Mouse (Mus musculus): ENCODE results near the gene Serf2. TPM values are rescaled to one million over a fixed set of nuclear protein-coding genes. Genes with fewer than 3 reads are reported as not detected.

Gene Serf2
- total RNA-seq (2021): 100 to 1,000 TPM; 188 to 195 TPM

DNA sequence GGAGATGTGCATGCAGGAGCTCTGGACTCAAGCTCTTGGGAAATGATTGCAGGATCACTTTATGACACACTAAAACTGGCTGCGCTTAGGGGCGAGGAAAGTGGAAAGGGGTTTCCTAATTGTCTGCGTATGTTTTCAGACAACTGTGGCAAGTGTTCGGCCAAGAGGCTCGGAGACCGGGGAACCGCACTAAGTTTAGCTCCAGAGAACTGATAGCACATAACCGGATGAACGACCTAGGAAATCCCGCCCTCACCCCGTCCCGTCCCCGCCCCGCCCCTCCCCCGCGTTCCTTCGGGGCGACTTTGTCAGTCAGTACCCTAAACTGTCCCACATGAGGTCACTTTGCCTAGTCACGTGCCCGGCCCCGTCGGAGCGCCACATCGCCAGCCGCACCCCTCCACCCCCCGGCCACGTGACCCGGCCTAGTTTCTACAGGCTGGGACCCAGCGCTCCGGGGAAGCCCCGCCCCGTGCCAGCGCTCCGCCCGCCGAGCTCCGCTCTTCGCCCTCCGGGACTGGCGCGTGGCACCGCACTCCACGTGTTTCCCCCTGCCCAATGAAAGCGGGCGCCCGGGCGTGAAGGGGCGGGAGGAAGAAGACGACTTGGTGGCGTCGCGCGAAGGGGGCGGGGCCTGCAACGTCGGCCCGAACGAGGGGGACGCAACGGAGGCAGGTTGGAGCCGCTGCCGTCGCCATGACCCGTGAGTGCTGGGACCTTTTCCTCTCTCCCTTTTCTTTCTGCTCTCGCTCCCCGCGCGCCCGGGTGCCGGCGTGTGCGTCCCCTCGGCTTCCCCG is at the start of gene Serf2:
Gene Serf2, plus strand, starts transcription at position 457 of the 797 bp plus-strand sequence.
- intact Hi-C loops (cut with DNase I): loop anchor here (1.0 kb wide), 1 partner anchor 25 kb away; the partner anchor contains the start of gene Mfap1b
- peak; percentile 98 to 99 for DNase-seq (ENCODE audit: low spot score in 2 of 2)

DNA sequence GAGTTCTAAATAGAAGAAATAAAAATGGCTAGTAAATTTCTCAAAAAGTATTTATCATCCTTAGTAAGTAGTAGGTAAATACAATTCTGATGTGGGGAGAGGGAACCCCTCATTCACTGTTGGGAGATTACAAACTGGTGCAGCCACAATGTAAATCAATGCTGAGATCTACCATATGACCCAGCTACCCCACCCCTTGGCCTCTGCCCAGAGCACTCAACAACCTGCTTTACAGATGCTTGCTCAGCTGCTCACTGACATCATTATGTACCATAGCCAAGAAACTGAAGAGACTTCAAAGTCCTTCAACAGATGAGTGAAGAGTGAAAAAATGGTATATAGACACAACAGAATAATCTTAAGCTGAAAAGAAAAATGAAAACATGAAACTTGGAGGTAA is 45.7 kb upstream of the Serf2 start:
- no peak for DNase-seq (ENCODE audit: low spot score in 2 of 2)
- intact Hi-C loops (cut with DNase I): no loop called here

DNA sequence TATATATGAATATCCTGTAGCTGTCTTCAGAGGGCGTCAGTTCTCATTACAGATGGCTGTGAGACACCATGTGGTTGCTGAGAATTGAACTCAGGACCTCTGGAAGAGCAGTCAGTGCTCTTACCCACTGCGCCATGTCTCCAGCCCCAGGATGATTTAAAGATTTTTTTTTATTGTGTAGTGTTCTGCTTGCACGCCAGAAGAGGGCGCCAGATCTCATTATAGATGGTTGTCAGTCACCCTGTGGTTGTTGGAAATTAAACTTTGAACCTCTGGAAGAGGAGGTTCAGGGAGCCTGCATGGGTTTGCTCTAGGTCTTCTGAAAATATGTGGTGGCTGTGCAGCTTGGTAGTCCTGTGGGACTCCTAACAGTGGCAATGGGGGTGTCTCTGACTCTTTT is 40.8 kb upstream of the Serf2 start:
- DNase-seq (ENCODE audit: low spot score in 2 of 2): peak in 1 of 2 experiments; percentile 7
- intact Hi-C loops (cut with DNase I): no loop called here

DNA sequence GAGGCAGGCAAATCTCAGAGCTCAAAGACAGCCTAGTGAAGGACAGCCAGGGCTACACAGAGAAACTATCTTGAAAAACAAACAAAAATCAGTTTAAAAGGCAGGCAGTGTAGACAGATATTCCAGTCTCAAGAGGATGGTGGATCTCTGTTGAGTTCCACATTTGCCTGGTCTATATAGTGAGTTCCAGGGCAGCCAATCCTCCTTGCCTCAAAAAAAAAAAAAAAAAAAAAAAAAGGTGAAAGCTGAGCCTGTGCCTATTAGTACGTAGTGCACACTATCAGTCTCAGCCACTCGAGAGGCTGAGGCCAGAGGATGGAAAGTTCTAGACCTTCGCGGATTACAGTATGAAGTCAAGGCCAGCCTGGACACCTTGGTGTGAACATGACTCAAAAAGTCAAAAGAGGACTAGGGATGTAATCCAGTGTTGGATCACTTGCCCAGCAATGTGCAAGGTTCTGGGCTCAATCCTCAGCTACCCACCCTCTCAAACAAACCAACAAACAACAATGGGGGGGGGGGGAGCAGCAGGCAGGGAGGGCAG is 36.1 kb upstream of the Serf2 start:
- no peak for DNase-seq (ENCODE audit: low spot score in 2 of 2)
- intact Hi-C loops (cut with DNase I): no loop called here

DNA sequence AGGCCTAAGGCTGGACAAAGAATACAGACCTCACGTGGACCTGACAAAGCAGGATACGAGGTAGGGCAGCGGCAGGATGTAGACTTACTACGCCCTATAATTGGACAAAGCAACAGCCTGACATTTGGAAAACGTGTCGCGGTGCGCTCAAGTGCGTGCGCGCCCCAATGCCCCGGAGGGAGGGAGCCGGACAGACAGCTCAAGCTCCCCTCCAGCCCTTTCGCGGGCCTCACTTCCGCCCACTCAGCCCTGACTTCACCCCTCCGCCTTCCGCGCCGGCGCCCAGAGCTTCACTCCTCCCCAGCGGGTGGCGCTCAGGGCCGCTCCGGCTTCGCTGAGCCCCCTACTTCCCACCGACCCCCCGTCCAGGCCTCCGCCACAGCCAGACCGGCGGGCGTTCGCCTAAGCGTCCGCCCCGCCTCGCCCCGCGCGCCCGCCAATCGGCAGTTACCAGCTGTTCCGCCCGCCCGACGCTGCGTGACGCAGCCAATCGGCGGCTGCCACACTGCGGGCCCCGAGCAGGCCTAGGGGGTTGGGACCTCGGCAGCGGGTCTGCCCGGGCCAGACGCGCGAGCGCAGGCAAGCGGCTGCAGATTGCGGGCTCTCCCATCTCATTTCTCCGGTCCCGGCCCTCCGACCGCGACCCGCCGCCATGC is 35.5 kb upstream of the Serf2 start, which contains the start of the genes Pdia3 and Catsper2:
Gene Pdia3, plus strand, starts transcription at position 389 of the 656 bp plus-strand sequence.
Gene Catsper2, minus strand, starts transcription at position 406 of the 656 bp plus-strand sequence.
- intact Hi-C loops (cut with DNase I): no loop called here
- DNase-seq (ENCODE audit: low spot score in 2 of 2): peak; percentile 96

DNA sequence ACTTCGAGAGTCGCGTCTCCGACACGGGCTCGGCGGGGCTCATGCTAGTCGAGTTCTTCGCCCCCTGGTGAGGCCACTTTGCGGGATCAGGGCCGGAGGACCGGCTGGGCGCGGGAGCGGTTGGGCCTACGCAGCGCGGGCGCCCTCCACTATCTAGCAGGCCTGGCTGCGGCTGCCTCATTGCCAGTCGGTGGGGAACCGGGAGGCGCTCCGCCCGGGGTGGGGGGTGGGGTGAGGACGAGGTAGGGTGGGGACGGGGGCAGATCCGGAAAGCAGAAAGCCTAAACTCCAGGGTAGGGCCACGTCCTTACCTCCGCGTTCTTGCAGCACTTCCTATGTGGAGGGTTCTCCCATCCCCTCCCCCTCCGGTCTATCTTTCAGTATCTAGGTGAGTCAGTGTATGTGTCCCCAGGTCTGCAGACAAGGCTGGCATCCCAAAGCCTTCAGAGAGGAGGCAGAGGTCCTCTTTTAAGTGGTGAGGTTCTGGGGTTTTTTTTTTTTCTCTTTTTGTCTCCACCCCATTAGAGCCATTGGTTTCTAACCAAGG is 34.8 kb upstream of the Serf2 start:
- intact Hi-C loops (cut with DNase I): no loop called here
- no peak for DNase-seq (ENCODE audit: low spot score in 2 of 2)

DNA sequence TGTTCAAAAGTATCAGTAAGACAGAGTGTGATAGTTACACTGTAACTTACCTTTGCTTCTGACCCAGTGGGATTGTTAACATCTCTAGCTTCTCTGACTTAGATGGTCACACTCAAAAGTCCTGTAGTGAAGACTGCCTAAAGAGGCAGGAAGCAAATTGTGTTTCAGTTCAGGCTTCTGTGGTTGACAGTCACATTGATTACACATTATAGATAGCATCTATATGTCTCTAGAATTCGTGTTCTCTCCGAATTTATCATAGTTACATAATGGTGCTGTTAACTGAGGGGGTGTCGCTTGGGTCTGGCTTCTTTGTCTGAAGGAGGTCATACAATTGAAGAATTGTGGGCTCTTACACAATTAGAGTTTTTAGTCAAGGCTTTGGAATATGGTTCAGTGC is 33.9 kb upstream of the Serf2 start:
- intact Hi-C loops (cut with DNase I): no loop called here
- no peak for DNase-seq (ENCODE audit: low spot score in 2 of 2)

DNA sequence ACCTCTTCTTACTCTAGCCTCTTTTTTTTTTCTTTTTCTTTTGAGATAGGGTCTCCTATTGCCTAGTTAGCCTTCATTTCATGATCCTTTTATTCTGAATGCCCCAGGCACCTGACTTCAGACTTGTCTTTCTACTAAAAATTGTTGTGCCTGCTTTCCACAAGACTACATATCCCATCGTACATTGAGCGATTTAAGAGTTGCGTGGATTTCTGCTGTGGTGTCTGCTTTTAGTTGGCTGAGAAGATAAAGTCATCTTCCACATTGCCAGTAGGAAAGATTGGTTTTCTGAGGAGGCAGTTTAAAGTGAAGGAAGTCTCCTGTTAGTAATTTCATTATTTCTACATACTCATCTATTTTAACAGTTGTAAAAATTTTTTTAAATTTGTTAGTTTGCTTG is 33.4 kb upstream of the Serf2 start:
- intact Hi-C loops (cut with DNase I): no loop called here
- DNase-seq (ENCODE audit: low spot score in 2 of 2): peak; percentile 29 to 52

DNA sequence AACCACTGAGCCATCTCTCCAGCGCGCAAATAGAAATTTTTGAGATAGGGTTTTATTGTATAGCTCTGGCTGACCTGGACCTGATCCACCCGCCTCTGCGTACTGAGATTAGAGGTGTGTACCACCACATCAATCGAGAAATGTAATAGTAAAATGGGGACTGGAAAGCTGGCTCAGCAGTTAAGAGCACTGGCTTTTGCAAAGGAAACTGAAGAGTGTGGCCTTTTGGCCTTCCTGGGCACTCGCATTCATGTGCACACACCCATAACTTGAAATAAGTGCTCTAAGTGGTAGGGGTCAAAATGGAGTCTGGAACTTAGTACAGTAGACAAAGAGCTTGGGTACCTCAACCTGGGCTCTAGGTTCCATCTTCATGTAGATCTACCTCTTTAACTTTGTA is 32.6 kb upstream of the Serf2 start:
- DNase-seq (ENCODE audit: low spot score in 2 of 2): no peak
- intact Hi-C loops (cut with DNase I): no loop called here

DNA sequence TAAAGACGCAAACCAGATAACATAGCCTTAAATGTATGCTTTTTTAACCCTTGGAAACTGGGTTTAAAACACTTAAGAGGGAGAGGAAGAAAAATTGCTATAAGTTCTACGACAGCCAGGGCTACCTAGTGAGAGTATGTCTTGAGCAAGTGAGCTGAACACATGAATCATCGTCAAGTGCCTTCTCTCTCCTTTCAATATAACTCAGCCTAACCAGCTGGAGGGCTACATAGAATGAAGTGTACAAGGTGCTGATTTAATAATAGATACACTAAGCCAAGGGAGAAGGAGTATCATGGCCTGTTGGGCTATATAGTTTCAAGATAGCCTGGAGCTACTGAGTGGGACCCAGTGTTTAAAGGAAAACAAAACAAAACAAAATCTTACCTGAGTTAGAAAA is 30.5 kb upstream of the Serf2 start:
- no peak for DNase-seq (ENCODE audit: low spot score in 2 of 2)
- intact Hi-C loops (cut with DNase I): no loop called here

DNA sequence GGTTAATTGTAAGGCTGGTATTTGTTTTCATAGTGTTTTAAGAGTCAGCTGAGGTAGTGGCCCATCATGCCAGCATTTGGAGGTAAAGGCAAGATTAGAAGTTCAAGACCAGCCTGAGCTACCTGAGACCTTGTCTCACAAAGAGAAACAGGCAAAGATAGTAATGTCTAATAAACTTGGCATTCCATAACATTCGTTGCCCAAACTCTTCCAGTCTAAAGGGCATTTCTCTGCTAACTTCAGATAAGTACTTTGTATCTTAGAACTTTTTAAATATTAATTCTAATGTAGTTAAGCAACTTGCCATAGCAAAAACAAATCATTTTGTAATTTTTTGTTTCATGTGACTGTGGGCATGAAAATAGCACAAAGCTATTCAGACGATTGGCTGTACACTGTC is 25.8 kb upstream of the Serf2 start:
- intact Hi-C loops (cut with DNase I): no loop called here

DNA sequence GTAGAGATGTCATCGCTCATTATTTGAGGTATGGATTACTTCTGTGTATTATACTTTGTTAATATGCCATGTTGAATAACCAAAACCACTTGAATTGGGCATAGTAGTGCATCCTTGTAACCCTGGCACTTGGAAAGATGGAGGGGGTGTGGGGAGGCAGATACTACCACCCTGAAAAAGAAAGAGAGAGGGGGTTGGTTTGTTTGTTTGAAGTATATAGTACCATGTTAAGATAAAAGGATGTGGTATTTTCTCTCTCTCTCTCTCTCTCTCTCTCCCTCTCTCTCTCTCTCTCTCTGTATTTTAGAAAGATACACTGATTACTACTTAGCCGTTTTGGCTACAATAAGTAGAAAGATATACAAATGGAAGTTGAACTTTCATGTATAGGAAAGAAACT is 23.1 kb upstream of the Serf2 start:
- intact Hi-C loops (cut with DNase I): no loop called here
- DNase-seq (ENCODE audit: low spot score in 2 of 2): no peak

More for the DNA sequence above, 25.8 kb upstream of the Serf2 start:
- DNase-seq (ENCODE audit: low spot score in 2 of 2): no peak

DNA sequence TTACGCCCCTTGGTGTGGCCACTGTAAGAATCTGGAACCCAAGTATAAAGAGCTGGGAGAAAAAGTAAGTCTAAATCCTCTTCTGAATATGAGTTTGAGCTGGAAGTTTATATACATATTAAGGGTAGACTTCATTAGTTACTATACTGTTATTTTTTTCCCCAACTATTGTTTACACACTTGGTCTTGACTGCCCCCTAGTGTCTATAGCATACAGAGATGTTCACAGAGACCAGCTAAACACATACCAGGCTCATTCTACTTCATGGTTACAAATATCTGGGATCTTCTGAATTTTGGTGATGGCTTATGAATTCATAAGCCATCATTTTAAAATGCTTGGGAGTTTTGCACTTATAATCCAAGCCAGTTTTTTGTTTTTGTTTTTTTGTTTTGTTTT is 14.1 kb upstream of the Serf2 start:
- intact Hi-C loops (cut with DNase I): no loop called here
- no peak for DNase-seq (ENCODE audit: low spot score in 2 of 2)

DNA sequence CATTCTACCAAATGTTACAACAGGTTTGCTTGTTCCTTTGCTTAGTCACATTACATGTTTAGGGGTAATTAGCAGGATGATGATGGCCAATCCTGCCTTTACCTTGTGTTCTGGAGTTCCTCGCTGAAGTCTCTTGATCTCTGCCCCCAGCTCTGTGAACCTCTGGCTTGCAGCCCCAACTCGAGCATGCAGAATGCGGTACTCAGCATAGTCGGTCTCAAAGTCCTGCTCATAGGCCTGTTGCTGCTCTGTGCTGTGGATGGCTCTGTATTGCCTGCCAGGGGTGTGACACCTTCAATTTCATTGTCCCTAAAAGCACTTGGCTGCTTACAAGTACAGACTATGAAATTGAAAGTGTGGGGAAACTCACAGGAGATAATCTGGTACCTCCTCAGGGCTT is 9.2 kb upstream of the Serf2 start:
- DNase-seq (ENCODE audit: low spot score in 2 of 2): no peak
- intact Hi-C loops (cut with DNase I): no loop called here

DNA sequence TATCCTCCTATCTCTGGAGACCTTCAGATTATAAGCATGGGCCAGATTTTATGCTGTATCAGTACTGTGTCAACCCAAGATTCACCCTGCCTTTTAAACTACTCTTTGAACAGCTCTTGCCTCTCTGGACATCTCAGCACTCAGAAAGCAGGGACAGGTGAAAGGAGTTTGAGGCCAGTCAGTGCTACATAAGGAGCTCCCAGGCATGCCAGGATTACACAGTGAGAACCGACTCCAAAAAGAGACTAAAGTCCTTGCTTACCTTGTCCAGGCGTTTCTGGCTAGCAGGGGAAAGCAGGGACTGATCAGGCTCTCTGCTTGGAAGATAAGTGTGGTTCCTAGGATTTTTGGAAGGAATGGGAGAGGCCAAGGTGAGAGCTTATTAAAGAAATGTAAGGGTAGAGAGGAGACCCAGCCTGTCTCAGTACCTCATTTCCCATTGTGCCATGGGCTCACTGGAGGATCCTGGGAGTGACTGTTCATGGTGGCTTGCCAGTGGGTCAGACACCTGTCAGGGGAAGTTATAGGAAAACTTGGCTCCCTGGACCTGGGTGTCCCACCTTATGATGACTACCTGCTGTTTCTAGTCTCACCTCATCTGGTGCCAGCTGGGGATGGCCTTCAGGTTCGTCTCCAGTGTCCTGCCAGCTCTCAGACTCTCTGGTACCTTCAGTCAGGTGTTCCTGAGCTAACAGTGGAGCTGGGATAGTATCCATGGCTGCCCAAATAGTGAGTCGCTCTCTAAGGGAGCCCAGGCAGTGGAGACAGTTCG is 8.0 kb upstream of the Serf2 start:
- intact Hi-C loops (cut with DNase I): no loop called here
- DNase-seq (ENCODE audit: low spot score in 2 of 2): no peak

DNA sequence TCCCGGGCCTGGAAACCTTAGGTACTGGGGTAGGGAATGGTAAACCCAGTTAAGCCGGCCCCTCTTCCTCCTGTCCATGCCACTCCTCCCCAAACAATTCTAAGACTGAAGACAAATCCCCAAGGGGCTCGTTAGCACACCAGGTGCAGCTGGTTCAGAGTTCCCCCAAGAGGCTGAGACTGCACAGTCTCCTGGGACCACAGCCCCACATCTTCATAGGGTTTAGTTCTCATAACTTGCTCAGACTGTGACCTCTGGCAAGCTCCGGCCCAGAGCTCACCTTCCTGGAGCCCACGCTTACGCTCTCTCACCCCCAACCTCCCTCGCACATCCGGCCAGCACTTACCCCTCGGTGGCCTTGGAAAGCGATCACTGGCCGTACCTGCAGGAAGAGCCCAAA is 7.2 kb upstream of the Serf2 start:
- DNase-seq (ENCODE audit: low spot score in 2 of 2): no peak
- intact Hi-C loops (cut with DNase I): no loop called here

DNA sequence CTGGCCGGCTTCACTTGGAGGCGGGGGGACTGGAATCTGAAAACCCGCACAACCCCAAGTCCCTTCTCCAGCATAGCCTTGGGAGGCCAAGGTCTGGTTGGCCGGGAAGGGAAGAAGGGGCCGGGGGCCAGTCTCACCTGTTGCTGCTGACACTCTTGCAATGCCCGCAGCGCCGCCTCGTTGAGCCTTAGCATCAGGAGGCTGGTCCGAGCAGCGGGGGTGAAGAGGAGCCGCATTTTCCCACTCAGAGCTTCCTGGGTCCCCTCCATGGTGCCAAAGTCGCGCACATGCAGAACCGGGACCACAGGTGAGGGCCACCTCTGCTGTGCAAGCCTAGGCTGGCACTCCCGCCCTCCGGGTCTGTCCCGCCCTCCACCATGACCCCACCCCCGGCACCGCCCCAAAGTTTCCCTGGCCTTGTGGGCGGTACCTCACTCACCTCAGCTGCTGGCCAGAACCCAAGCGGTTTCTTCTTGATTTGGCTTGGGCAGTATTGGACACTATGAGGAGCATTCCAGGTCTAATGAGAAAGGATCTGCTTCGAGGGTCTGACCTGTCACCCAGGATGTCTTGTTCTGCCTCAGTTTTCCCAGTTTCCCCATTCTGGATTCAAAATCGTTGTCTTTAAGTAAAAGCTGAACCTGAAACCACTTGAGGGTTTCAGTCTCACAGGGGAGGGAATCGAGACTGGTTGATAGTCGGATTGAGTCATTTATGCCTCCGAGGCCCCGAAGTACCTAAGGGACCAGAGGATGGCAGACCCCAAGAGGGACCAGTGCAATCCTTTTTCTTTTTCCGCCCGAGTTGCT is 6.5 kb upstream of the Serf2 start:
- intact Hi-C loops (cut with DNase I): no loop called here
- no peak for DNase-seq (ENCODE audit: low spot score in 2 of 2)

DNA sequence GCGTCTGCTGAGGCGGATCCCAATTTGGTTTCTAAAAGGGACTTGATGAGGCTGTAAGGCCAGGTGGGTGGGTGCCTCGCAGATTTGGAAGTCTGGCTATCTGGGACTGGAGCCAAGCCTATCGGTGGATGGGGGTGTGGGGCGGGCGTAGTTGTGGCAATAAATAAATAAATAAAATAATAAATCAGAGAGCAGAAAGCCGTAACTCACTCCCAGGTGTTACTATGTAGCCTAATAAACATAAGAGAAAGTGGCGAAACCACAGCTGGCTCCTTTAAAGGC is 6.0 kb upstream of the Serf2 start:
- DNase-seq (ENCODE audit: low spot score in 2 of 2): no peak
- intact Hi-C loops (cut with DNase I): no loop called here

DNA sequence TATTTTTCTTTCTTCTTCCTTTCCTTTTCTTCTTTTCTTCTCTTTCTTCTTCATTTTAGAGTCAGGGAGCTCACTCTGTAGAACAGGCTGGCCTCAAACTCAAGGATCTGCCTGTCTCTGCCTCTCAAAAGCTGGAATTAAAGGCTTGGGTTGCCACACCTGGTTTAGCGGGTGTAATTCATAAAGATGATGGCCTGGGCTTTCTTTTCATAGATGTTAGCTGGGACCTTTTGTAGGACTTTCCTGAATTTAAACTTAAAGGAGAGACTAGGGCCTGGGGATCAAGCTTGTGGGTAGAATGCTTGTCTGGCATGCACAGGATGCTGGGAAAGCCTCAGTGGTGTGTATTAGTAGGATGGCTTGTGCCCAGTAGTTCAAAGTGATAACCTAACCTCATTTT is 4.8 kb upstream of the Serf2 start, which contains the start of gene Ell3:
Gene Ell3, minus strand, starts transcription at position 101 of the 400 bp plus-strand sequence.
- intact Hi-C loops (cut with DNase I): no loop called here
- no peak for DNase-seq (ENCODE audit: low spot score in 2 of 2)
